Mouse (Mus musculus) kidney, adult 2 months (tissue): ENCODE results near the gene H2-Aa.

Experiments used
- CTCF ChIP-seq: fragments of 200-500 bp; conservative IDR thresholded peaks from 2 replicates; pipeline ENCODE4 v1.5.1; 2011; ENCODE audit warnings: low read depth, mild to moderate bottlenecking, control low read depth, low read length, moderate library complexity, mixed read lengths; ENCODE audit not compliant: insufficient read depth, insufficient read length
- POLR2A ChIP-seq: fragments of 200-500 bp; IDR thresholded peaks from one replicate; pipeline ENCODE4 v1.6.1; 2011; ENCODE audit warnings: low read depth, low read length, control low read depth

DNA sequence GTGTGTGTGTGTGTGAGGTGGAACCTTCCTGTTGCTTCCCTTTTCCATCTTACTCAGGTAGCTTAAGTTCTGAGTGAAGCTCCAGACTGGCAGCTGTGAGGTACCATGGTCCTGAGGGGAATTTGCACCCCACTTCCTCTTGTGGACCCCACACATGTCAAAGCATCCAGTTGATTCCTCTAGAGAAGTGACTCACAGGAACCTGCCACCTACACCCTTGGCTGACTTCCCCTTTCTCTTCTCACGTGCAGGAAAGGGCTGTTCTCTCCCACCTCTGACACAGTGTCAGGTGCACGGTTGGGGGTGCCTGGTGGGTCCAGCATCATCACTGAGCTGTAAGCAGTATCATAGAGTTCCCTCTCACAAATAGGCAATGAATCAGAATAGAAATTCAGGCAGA lies 5.9 kb upstream of the H2-Aa start:
- TF ChIP-seq CTCF: no peak
- TF ChIP-seq POLR2A: no peak
